Mouse (Mus musculus): Measurements from ENCODE around the gene Rab3b. TPM values are rescaled to one million over a fixed set of nuclear protein-coding genes. Genes with fewer than 3 reads are reported as not detected.

Gene Rab3b
- 4.7 and 7.3 TPM in 2 replicates for polyA plus RNA-seq (2012; rRNA removed)

DNA sequence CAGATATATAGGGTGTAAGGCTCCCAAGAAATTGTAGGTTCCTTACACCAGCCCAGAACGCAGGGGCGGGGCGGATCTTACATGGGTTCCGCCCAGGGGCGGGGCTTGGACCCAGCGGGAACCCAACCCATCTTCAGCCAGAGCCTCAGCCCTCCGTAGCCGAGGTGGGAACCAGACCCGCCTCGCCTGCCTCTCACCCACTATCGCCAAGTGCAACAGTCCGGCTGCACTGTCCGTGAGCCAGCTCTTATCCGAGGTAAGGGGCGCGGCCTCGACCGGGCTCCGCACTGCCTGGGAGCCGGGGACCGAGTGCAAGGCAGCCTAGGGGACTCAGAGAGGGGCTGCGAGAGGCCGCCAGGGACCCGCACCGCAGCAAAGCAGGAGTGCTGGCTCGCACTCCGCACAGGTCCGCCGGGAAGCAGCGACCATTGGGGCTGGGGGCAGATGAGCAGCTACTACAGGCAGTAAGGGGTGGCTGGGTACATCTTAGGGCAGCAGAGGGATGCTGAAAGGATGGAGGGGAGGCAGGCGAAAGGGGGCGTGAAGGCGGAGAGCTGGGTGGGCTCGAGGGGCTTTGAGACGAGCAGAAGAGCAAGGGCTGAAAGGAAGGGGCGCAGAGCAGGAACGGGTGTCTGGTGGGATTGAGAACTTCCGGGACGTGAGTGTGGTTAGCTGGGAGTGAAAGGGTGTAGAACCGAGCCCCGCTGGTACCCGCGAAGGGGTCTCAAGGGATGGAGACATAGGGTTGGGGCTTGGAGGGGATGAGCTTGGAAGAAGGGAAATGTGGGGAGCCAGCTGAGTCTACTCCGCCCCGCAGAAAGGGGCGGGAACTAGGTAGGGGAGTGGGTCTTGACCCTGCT, at the start of gene Rab3b:
TSS of gene Rab3b (plus strand) at position 101 of the 860 bp plus-strand sequence.
- no peak for DNase-seq (ENCODE audit: low read depth)

DNA sequence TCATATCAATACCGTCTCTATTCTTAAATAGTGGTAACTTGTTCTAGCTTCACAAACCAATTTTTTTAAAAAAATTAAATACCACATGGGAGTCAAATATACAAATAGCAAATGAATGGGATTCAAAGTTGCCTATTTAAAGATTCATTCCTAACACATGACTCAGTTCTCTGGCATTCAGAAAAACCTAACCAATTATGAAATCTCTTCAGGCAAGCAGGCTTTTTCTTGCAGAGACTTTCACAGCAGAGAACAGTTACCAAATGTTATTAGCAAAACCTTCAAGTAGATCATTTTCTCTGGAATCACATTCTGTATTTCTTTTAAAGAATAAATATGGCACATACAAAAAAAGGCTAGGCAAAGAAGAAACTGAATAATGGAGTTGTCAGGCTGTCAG, 48.2 kb upstream of the Rab3b start:
- DNase-seq (ENCODE audit: low read depth): no peak

- DNase-seq (ENCODE audit: low read depth): no peak
Observed at GRCm38 (mm10) chr4:108832916-108833827, 45.7 kb upstream of the Rab3b start, which contains the start of gene Btf3l4. TSS of gene Btf3l4 (minus strand) at chr4:108833614.

- peak; percentile 87 for DNase-seq (ENCODE audit: low read depth)
Observed at GRCm38 (mm10) chr4:108833828-108834114, 45.1 kb upstream of the Rab3b start.

DNA sequence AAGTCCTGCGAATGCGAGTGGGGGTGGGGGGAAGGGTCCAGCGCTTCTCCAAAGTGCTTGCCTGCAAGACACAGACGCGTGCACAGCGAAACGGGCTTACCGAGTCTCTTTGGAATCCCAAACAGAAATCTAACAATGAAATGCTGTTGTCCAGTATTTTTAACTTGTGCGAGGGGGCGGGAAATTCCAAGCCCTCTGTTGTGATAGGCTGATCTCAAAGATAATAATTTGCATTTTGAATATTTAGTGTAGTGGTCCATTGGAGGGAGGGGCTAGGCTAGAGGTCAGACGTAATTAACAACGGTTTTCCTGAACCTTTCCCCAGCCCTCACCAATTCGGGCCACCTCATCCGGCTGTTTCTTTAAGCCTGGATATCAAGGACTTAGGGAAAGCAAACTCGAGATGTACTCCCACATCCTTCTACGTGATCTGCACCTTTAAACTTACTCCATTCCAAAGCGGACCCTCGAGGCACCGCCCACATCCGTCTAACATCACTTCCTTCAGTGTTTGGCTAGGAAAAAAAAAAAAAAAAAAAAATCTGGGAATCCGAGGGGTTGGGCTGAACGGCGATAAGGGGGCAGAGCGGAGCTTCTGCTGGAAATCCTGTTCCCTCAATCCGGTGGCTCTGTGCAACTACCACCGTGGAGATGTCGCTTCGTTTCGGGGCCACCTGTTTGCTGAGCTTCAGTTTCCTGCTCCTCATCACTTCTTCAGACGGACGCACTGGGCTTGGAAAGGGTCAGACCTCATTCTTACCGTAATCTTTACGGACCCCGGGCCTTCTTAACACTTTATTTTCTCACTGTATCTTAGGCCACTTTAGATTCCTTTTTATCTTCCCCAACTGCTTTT, 44.5 kb upstream of the Rab3b start, which contains the start of gene Txndc12:
TSS of gene Txndc12 (plus strand) at position 487 of the 856 bp plus-strand sequence.
- peak; percentile 83 for DNase-seq (ENCODE audit: low read depth)

DNA sequence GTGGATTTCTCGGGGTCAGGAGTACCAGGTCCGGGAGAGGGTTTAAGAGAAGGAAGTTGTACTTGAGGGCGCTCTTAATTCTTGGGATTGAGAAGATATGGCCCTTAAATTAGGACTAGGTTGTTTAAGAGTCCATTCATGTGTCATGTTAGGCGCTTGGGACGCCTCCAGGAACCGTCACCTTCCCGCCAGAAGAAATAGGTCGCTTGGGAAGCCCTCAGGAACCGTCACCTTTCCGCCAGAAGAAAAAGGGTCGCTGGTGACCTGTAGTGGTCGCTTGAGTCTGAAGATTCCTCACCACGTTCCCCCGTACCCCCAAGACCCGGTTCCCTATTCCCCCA, 43.9 kb upstream of the Rab3b start:
- no peak for DNase-seq (ENCODE audit: low read depth)

DNA sequence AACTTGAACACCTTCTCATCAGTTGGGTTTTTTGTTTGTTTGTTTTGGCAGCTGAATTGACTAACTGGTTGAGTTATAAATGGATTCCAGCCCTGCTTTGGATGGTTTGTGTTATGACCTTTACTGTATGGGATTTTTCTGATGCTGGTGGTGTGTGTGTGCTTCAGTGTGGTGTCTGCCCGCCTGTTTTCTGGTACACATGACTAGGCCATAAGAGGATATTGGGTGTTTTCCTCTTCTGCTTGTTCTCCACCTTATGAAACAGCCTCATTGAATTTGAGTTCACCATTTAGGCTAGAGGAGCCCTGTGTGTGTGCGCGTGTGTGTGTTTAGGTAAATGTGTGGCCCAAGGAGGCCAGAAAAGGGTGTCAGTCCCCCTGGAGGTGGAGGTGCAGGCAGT, 43.4 kb upstream of the Rab3b start:
- DNase-seq (ENCODE audit: low read depth): no peak

DNA sequence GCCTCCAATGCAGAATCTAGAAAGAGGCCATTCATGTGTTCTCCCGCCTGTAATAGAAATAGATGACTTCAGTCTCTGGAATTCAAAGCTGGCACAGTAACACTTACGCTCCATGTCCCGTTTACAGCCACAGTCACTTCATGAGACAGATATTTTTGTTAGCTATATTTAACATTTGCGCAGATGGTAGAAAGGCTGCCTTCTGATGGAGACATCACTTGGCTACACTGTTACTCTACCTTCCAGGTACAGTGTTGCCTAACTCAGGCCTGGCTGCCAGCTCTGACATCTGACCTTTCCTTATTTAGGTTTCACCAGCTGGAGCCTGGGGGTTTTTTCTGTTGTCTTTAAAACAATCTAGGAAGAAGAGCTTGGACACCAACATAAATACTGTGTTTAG, 40.8 kb upstream of the Rab3b start:
- DNase-seq (ENCODE audit: low read depth): peak; percentile 80

- DNase-seq (ENCODE audit: low read depth): no peak
Observed at GRCm38 (mm10) chr4:108841920-108842578, 36.8 kb upstream of the Rab3b start.

GRCm38 (mm10) chr4:108843336-108843735, 35.5 kb upstream of the Rab3b start:
- no peak for DNase-seq (ENCODE audit: low read depth)

DNA sequence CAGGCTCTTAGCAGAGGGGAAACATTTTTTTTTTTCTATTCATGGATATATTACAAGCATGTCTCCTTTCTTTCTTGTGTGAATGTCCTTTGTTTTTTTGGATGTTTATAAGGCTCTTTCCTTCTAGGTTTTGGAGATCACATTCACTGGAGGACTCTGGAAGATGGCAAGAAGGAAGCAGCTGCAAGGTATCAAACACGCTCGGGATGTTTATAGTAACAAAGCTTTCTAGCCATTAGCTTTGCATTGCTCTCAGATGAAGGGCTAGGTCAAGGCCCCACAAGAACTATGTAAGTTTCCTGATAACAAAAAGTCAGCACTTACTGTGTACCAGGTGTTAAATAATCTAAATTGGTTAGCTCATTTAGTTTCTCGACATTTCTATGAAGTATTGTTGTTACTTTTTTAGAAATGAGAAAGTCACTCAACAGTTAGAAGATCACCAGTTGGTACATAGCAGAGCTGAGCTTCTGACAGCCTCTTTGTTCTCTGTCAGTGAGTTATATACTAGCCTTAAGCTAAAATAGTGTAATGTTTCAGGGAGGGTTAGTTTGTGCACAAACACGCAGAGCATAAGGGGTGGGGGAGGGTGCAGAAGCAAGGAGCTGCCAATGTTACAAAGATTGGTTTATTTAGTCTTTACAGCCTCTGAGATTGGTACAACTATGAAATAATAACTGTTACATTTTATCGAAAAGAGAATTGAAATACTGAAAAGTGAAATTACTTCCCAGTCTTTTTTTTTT, 32.9 kb upstream of the Rab3b start:
- no peak for DNase-seq (ENCODE audit: low read depth)

- DNase-seq (ENCODE audit: low read depth): no peak
Observed at GRCm38 (mm10) chr4:108847715-108848504, 31.0 kb upstream of the Rab3b start, which contains the start of gene Kti12. TSS of gene Kti12 (plus strand) at chr4:108847785.

- no peak for DNase-seq (ENCODE audit: low read depth)
Observed at GRCm38 (mm10) chr4:108848505-108848848, 30.4 kb upstream of the Rab3b start, which contains the start of gene A730015C16Rik. TSS of gene A730015C16Rik (minus strand) at chr4:108848619.

GRCm38 (mm10) chr4:108866806-108867205, 12.1 kb upstream of the Rab3b start:
- no peak for DNase-seq (ENCODE audit: low read depth)

GRCm38 (mm10) chr4:108869730-108870374, 9.0 kb upstream of the Rab3b start:
- peak; percentile 40 for DNase-seq (ENCODE audit: low read depth)

DNA sequence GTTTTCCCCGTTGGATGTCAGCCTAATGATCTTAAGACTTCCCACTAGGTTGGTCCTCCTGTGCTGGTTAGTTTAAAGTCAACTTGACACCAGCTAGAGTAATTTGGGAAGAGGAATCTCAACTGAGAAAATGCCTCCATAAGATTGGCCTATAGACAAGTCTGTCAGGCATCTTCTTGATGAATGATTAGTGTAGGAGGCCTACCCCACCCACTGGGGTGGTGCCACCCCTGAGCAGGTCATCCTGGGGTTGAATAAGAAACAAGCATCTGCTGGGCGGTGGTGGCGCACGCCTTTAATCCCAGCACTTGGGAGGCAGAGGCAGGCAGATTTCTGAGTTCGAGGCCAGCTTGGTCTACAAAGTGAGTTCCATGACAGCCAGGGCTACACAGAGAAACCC, 5.1 kb upstream of the Rab3b start:
- no peak for DNase-seq (ENCODE audit: low read depth)

DNA sequence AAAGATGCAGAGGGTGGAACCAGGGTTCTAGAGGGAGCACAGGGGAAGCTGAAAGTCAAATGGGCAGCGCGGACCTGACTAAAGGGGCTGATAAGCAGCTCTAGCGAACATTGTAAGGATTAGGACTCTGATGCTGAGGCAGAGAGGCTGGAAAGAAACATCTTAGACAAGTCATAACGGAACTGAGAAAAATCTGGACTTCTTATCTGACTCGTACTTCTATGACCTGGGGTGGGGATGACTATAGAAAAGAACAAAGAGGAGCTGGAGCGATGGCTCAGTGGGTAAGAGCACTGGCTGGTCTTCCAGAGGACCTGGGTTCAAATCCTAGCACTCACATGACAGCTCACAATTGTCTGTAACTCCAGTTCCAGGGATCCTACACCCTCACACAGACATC, 962 bp upstream of the Rab3b start:
- DNase-seq (ENCODE audit: low read depth): no peak

DNA sequence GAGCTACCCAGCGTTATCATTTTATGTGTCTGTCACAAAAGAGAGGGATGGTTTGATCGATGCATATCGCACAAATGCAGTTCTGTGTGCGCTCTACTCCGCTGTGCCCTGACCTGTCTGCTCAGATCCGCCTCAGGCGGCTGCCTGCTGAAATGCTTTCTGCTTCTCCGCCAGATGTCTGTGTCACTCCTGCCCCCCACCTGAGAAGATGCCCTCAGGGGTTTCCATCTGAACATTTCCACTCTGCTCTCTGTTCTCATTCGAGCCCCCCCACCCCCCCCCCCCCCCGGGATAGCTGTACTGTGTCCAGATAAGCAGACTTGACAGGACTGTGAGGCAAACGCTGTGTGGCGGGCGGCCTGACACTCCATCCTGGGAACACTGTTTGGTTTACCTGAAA, 5.0 kb downstream of the Rab3b start:
- DNase-seq (ENCODE audit: low read depth): no peak

DNA sequence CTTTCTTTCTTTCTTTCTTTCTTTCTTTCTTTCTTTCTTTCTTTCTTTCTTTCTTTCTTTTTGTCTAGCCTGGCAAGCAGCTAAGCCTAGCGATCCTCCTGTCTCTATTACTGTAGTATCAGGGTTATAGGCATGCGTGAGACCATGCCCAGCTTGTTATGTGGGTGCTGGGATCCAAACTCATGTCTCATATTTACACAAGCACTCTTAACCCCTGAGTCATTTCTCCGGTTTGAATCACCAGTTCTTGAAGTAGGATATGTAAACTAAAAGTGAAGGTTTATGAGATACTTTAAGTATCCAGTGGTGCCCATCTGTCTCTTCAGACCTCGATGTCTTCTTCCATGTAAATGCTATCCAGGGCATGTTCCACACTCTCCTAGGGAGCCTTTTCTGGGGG, 8.6 kb downstream of the Rab3b start:
- DNase-seq (ENCODE audit: low read depth): no peak

Data from gonadal fat pad, adult 2 months (tissue).